Mouse (Mus musculus): ENCODE data around the gene Snd1.

The Snd1 gene

GRCm38 (mm10) chr6:28474839-28475238 lies at the start of gene Snd1:
Gene Snd1, plus strand, starts transcription at chr6:28475139.
- in situ Hi-C loops (cut with MboI): no loop called here

- in situ Hi-C loops (cut with MboI): no loop called here
Measured at GRCm38 (mm10) chr6:28427096-28427839, 47.7 kb upstream of the Snd1 start, which contains the start of gene Fscn3. Gene Fscn3, plus strand, starts transcription at chr6:28427789.

- in situ Hi-C loops (cut with MboI): no loop called here
Measured at GRCm38 (mm10) chr6:28428290-28428689, 46.6 kb upstream of the Snd1 start, which contains the start of gene Gcc1. Gene Gcc1, minus strand, starts transcription at chr6:28428390.

GRCm38 (mm10) chr6:28429870-28430269 lies 45.1 kb upstream of the Snd1 start:
- in situ Hi-C loops (cut with MboI): no loop called here

GRCm38 (mm10) chr6:28430795-28431537 lies 44.0 kb upstream of the Snd1 start:
- in situ Hi-C loops (cut with MboI): no loop called here

- in situ Hi-C loops (cut with MboI): no loop called here
Measured at GRCm38 (mm10) chr6:28431538-28431855, 43.4 kb upstream of the Snd1 start.

- in situ Hi-C loops (cut with MboI): no loop called here
Measured at GRCm38 (mm10) chr6:28447937-28448336, 27.0 kb upstream of the Snd1 start.

- in situ Hi-C loops (cut with MboI): no loop called here
Measured at GRCm38 (mm10) chr6:28449253-28449652, 25.7 kb upstream of the Snd1 start, which contains the start of gene Pax4. Gene Pax4, minus strand, starts transcription at chr6:28449353.

- in situ Hi-C loops (cut with MboI): no loop called here
Measured at GRCm38 (mm10) chr6:28450481-28450880, 24.5 kb upstream of the Snd1 start.

- in situ Hi-C loops (cut with MboI): no loop called here
Measured at GRCm38 (mm10) chr6:28450977-28451376, 24.0 kb upstream of the Snd1 start.

GRCm38 (mm10) chr6:28459221-28459668 lies 15.7 kb upstream of the Snd1 start:
- in situ Hi-C loops (cut with MboI): no loop called here

GRCm38 (mm10) chr6:28460534-28460933 lies 14.4 kb upstream of the Snd1 start:
- in situ Hi-C loops (cut with MboI): no loop called here

GRCm38 (mm10) chr6:28464630-28465029 lies 10.3 kb upstream of the Snd1 start:
- in situ Hi-C loops (cut with MboI): no loop called here

- in situ Hi-C loops (cut with MboI): no loop called here
Measured at GRCm38 (mm10) chr6:28470017-28470602, 4.8 kb upstream of the Snd1 start.

- in situ Hi-C loops (cut with MboI): no loop called here
Measured at GRCm38 (mm10) chr6:28470621-28471020, 4.3 kb upstream of the Snd1 start.

- in situ Hi-C loops (cut with MboI): no loop called here
Measured at GRCm38 (mm10) chr6:28471284-28472035, 3.5 kb upstream of the Snd1 start.

- in situ Hi-C loops (cut with MboI): no loop called here
Measured at GRCm38 (mm10) chr6:28474211-28474610, 728 bp upstream of the Snd1 start.

GRCm38 (mm10) chr6:28479865-28480751 lies 5.2 kb downstream of the Snd1 start:
- in situ Hi-C loops (cut with MboI): no loop called here

- in situ Hi-C loops (cut with MboI): no loop called here
Measured at GRCm38 (mm10) chr6:28480752-28481492, 6.0 kb downstream of the Snd1 start.

GRCm38 (mm10) chr6:28482711-28483315 lies 7.9 kb downstream of the Snd1 start:
- in situ Hi-C loops (cut with MboI): no loop called here
